Mouse (Mus musculus): ENCODE measurements at regions not wholly inside any gene's neighbourhood (a gene's known extent, or its start where the extent isn't known, plus 50 kb on each side); places are given as distances from the start of the nearest gene placed in this dataset.

GRCm38 (mm10) chr8:7219300-7219699, 1441.7 kb downstream of the Efnb2 start:
- H3K27ac ChIP-seq (ENCODE audit: insufficient read depth, low read length), result no peak overlapping the region
- no peak for TF ChIP-seq POLR2A (IDR thresholded peaks at IDR 0.05; ENCODE audit: low read depth, low read length)
- no peak for TF ChIP-seq CTCF (IDR thresholded peaks at IDR 0.05; ENCODE audit: borderline replicate concordance, insufficient read depth, low read length)
- no peaks in the 10 kb centered on the region; the same call in 1 of the 2 replicates for H3K4me1 ChIP-seq (ENCODE audit: control insufficient read depth, insufficient read depth, low read length)
- H3K4me3 ChIP-seq (ENCODE audit: insufficient read depth, low read length), result no peak overlapping the region

- TF ChIP-seq POLR2A (IDR thresholded peaks at IDR 0.05; ENCODE audit: low read depth, low read length) (no peak), CTCF (IDR thresholded peaks at IDR 0.05; ENCODE audit: borderline replicate concordance, insufficient read depth, low read length) (no peak)
- Histone ChIP-seq H3K4me1 (ENCODE audit: control insufficient read depth, insufficient read depth, low read length) (no peaks in the 10 kb centered on the region), H3K27ac (ENCODE audit: insufficient read depth, low read length) (no peak overlapping the region), H3K4me3 (ENCODE audit: insufficient read depth, low read length) (no peak overlapping the region)
Observed at GRCm38 (mm10) chr8:7207178-7207577, 1453.9 kb downstream of the Efnb2 start.

- Histone ChIP-seq H3K4me1 (ENCODE audit: control insufficient read depth, insufficient read depth, low read length) (no peaks in the 10 kb centered on the region), H3K4me3 (ENCODE audit: insufficient read depth, low read length) (no peak overlapping the region), H3K27ac (ENCODE audit: insufficient read depth, low read length) (no peak overlapping the region)
- TF ChIP-seq CTCF (IDR thresholded peaks at IDR 0.05; ENCODE audit: borderline replicate concordance, insufficient read depth, low read length) (no peak), POLR2A (IDR thresholded peaks at IDR 0.05; ENCODE audit: low read depth, low read length) (no peak)
Observed at GRCm38 (mm10) chr8:7206596-7206995, 1454.4 kb downstream of the Efnb2 start.

- no peak overlapping the region for H3K4me3 ChIP-seq (ENCODE audit: insufficient read depth, low read length)
- no peak overlapping the region for H3K27ac ChIP-seq (ENCODE audit: insufficient read depth, low read length)
- H3K4me1 ChIP-seq (ENCODE audit: control insufficient read depth, insufficient read depth, low read length), result no peaks in the 10 kb centered on the region
- TF ChIP-seq POLR2A (IDR thresholded peaks at IDR 0.05; ENCODE audit: low read depth, low read length) (no peak), CTCF (IDR thresholded peaks at IDR 0.05; ENCODE audit: borderline replicate concordance, insufficient read depth, low read length) (no peak)
Observed at GRCm38 (mm10) chr8:7205086-7205485, 1456.0 kb downstream of the Efnb2 start.

GRCm38 (mm10) chr8:7190726-7191125, 1470.3 kb downstream of the Efnb2 start:
- no peak overlapping the region for H3K27ac ChIP-seq (ENCODE audit: insufficient read depth, low read length)
- no peaks in the 10 kb centered on the region for H3K4me1 ChIP-seq (ENCODE audit: control insufficient read depth, insufficient read depth, low read length)
- TF ChIP-seq POLR2A (IDR thresholded peaks at IDR 0.05; ENCODE audit: low read depth, low read length), result no peak
- no peak for TF ChIP-seq CTCF (IDR thresholded peaks at IDR 0.05; ENCODE audit: borderline replicate concordance, insufficient read depth, low read length)
- H3K4me3 ChIP-seq (ENCODE audit: insufficient read depth, low read length), result no peak overlapping the region

GRCm38 (mm10) chr8:7163361-7163760, 1497.7 kb downstream of the Efnb2 start:
- Histone ChIP-seq H3K4me1 (ENCODE audit: control insufficient read depth, insufficient read depth, low read length) (no peaks in the 10 kb centered on the region; the same call in 1 of the 2 replicates), H3K4me3 (ENCODE audit: insufficient read depth, low read length) (no peak overlapping the region), H3K27ac (ENCODE audit: insufficient read depth, low read length) (no peak overlapping the region)
- TF ChIP-seq CTCF (IDR thresholded peaks at IDR 0.05; ENCODE audit: borderline replicate concordance, insufficient read depth, low read length) (no peak), POLR2A (IDR thresholded peaks at IDR 0.05; ENCODE audit: low read depth, low read length) (no peak)

GRCm38 (mm10) chr8:7131746-7132145, 1529.3 kb downstream of the Efnb2 start:
- TF ChIP-seq POLR2A (IDR thresholded peaks at IDR 0.05; ENCODE audit: low read depth, low read length), result no peak
- TF ChIP-seq CTCF (IDR thresholded peaks at IDR 0.05; ENCODE audit: borderline replicate concordance, insufficient read depth, low read length), result no peak
- Histone ChIP-seq H3K4me3 (ENCODE audit: insufficient read depth, low read length) (no peak overlapping the region), H3K4me1 (ENCODE audit: control insufficient read depth, insufficient read depth, low read length) (no peaks in the 10 kb centered on the region), H3K27ac (ENCODE audit: insufficient read depth, low read length) (no peak overlapping the region)

GRCm38 (mm10) chr8:7108849-7109248, 1552.2 kb downstream of the Efnb2 start:
- TF ChIP-seq CTCF (IDR thresholded peaks at IDR 0.05; ENCODE audit: borderline replicate concordance, insufficient read depth, low read length) (no peak), POLR2A (IDR thresholded peaks at IDR 0.05; ENCODE audit: low read depth, low read length) (no peak)
- H3K4me1 ChIP-seq (ENCODE audit: control insufficient read depth, insufficient read depth, low read length), result no peaks in the 10 kb centered on the region
- no peak overlapping the region for H3K4me3 ChIP-seq (ENCODE audit: insufficient read depth, low read length)
- H3K27ac ChIP-seq (ENCODE audit: insufficient read depth, low read length), result no peak overlapping the region

- no peaks in the 10 kb centered on the region for H3K4me1 ChIP-seq (ENCODE audit: control insufficient read depth, insufficient read depth, low read length)
- H3K27ac ChIP-seq (ENCODE audit: insufficient read depth, low read length), result no peak overlapping the region
- H3K4me3 ChIP-seq (ENCODE audit: insufficient read depth, low read length), result no peak overlapping the region
- no peak for TF ChIP-seq CTCF (IDR thresholded peaks at IDR 0.05; ENCODE audit: borderline replicate concordance, insufficient read depth, low read length)
- no peak for TF ChIP-seq POLR2A (IDR thresholded peaks at IDR 0.05; ENCODE audit: low read depth, low read length)
Observed at GRCm38 (mm10) chr8:7097577-7097976, 1563.5 kb downstream of the Efnb2 start.

- TF ChIP-seq CTCF (IDR thresholded peaks at IDR 0.05; ENCODE audit: borderline replicate concordance, insufficient read depth, low read length) (no peak), POLR2A (IDR thresholded peaks at IDR 0.05; ENCODE audit: low read depth, low read length) (no peak)
Observed at GRCm38 (mm10) chr8:7092831-7093230, 1568.2 kb downstream of the Efnb2 start.

GRCm38 (mm10) chr8:7088123-7088522, 1572.9 kb downstream of the Efnb2 start:
- Histone ChIP-seq H3K27ac (ENCODE audit: insufficient read depth, low read length) (no peak overlapping the region), H3K4me1 (ENCODE audit: control insufficient read depth, insufficient read depth, low read length) (no peaks in the 10 kb centered on the region), H3K4me3 (ENCODE audit: insufficient read depth, low read length) (no peak overlapping the region)
- no peak for TF ChIP-seq POLR2A (IDR thresholded peaks at IDR 0.05; ENCODE audit: low read depth, low read length)
- no peak for TF ChIP-seq CTCF (IDR thresholded peaks at IDR 0.05; ENCODE audit: borderline replicate concordance, insufficient read depth, low read length)

More at GRCm38 (mm10) chr8:7092831-7093230, 1568.2 kb downstream of the Efnb2 start:
- Histone ChIP-seq H3K27ac (ENCODE audit: insufficient read depth, low read length) (no peak overlapping the region), H3K4me1 (ENCODE audit: control insufficient read depth, insufficient read depth, low read length) (no peaks in the 10 kb centered on the region), H3K4me3 (ENCODE audit: insufficient read depth, low read length) (no peak overlapping the region)

Measured in embryonic fibroblast, embryonic 13.5 days (primary cell).